Mouse (Mus musculus): Measurements from ENCODE around the gene Tekt2.

GRCm38 (mm10) chr4:126303877-126304276, 21.6 kb downstream of the Tekt2 start:
- no peak for TF ChIP-seq CTCF (IDR thresholded peaks at IDR 0.05; ENCODE audit: control insufficient read depth, insufficient read depth, insufficient replicate concordance, low read depth, low read length)
- TF ChIP-seq POLR2A (IDR thresholded peaks at IDR 0.05; ENCODE audit: control insufficient read depth, low read depth, low read length) = no peak
